9 mouse cellular contexts compared by ENCODE assay signal in the genomic region with DNA sequence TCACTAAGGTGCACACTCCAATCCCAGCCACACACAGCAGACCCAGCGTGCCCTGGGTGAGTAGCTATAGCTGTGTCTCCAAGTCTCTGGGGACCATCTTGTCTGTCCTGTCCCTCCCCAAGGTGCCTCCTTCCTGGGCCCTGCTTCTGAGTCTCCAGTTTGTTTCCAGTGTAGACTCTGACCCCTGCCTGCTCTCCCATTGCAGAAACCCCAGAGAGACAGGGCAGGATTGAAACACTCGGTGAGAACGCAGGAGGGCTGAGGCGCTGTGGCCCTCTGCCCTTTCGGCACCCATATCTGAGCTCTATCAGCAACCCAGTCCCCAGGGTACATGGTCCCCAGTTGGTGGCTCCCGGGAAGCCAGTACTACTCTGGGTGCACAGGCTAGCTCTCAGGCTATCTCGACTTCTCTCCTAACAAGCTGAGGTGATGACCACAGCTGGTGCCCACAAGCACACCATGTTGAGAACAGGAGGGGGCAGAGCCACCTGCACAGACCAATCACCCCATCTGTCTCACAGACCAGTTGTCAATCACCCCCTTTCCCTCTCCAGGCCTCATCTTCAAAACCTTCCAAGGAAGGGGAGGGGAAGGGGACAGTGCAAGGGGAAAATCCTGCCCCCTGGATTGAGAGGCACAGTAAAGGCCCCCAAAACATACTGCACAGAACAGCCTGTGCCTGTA. TPM values are rescaled to one million over a fixed set of nuclear protein-coding genes. Genes with fewer than 3 reads are reported as not detected.
DNase-seq lines count a peak whose midpoint lies in the region; ATAC-seq and TF ChIP-seq lines count a peak whose summit lies in the region.
"Had no signal": no experiment of that assay in that cellular context is flagged by ENCODE, and none has a peak within 500 bp of the region (broad histone marks: within the 10 kb centered on the region; RNA-seq: fewer than 3 reads in every experiment).

No protein-coding gene starts in this region.

- no peak overlapping the region for H3K4me3 ChIP-seq in kidney, postnatal 0 days (replicated peaks; ENCODE audit: low read depth, low read length)
- H3K4me3 ChIP-seq in midbrain, embryonic 10.5 days, result no peak overlapping the region
- no peak overlapping the region for H3K4me3 ChIP-seq in midbrain, embryonic 15.5 days
- no peak overlapping the region; the same call in 1 of the 2 replicates for H3K4me3 ChIP-seq in intestine, embryonic 15.5 days (replicated peaks)
- H3K4me3 ChIP-seq in stomach, embryonic 16.5 days (replicated peaks; ENCODE audit: low read length), result no peak overlapping the region

- no peaks in the 10 kb centered on the region for H3K27me3 ChIP-seq in kidney, postnatal 0 days (ENCODE audit: insufficient read depth, low read length)
- H3K27me3 ChIP-seq in midbrain, embryonic 10.5 days (ENCODE audit: low read depth, poor library complexity, severe bottlenecking), result 0 out of 2 replicates have a peak, but pooled peaks cover 6% of the 10 kb centered on the region
- no peaks in the 10 kb centered on the region for H3K27me3 ChIP-seq in midbrain, embryonic 15.5 days (replicated peaks)
- no peaks in the 10 kb centered on the region for H3K27me3 ChIP-seq in intestine, embryonic 15.5 days (replicated peaks)
- H3K27me3 ChIP-seq in stomach, embryonic 16.5 days (ENCODE audit: control insufficient read depth, insufficient read depth, low read length), result no peaks in the 10 kb centered on the region

- TF ChIP-seq CTCF in kidney, postnatal 0 days (IDR thresholded peaks at IDR 0.05; ENCODE audit: low read depth), result no peak

- no peak overlapping the region for H3K9ac ChIP-seq in kidney, postnatal 0 days (ENCODE audit: low read depth, low read length)
- no peak overlapping the region for H3K9ac ChIP-seq in midbrain, embryonic 15.5 days
- H3K9ac ChIP-seq in intestine, embryonic 15.5 days, result peak overlapping the region; percentile 28; the same call in 1 of the 2 replicates
- H3K9ac ChIP-seq in stomach, embryonic 16.5 days (ENCODE audit: low read length), result peak overlapping the region; percentile 69; the same call in 1 of the 2 replicates
- H3K9ac ChIP-seq: liver, embryonic 14.5 days had no signal

- no peak for ATAC-seq in kidney, postnatal 0 days (replicated peaks; ENCODE audit: low FRiP score, low read depth)
- no peak for ATAC-seq in midbrain, embryonic 15.5 days (replicated peaks)
- ATAC-seq in intestine, embryonic 15.5 days, result peak; percentile 4; the same call in 1 of the 2 replicates
- no peak for ATAC-seq in stomach, embryonic 16.5 days (ENCODE audit: insufficient read depth, low FRiP score)

- peak overlapping the region; percentile 51 for H3K27ac ChIP-seq in kidney, postnatal 0 days
- H3K27ac ChIP-seq in midbrain, embryonic 10.5 days (replicated peaks), result peak overlapping the region; percentile 5; the same call in 1 of the 2 replicates
- no peak overlapping the region for H3K27ac ChIP-seq in midbrain, embryonic 15.5 days
- H3K27ac ChIP-seq in intestine, embryonic 15.5 days, result peak overlapping the region; percentile 79
- peak overlapping the region; percentile 96 for H3K27ac ChIP-seq in stomach, embryonic 16.5 days (ENCODE audit: low read length)
- H3K27ac ChIP-seq: liver, embryonic 14.5 days had no signal

- no peak overlapping the region for H3K4me2 ChIP-seq in kidney, postnatal 0 days (ENCODE audit: low read length)
- no peak overlapping the region for H3K4me2 ChIP-seq in midbrain, embryonic 15.5 days
- peak overlapping the region; percentile 34 for H3K4me2 ChIP-seq in intestine, embryonic 15.5 days (replicated peaks)
- H3K4me2 ChIP-seq in stomach, embryonic 16.5 days (ENCODE audit: low read depth, low read length), result peak overlapping the region; percentile 44

- no peaks in the 10 kb centered on the region for H3K9me3 ChIP-seq in kidney, postnatal 0 days (replicated peaks; ENCODE audit: low read length)
- H3K9me3 ChIP-seq in midbrain, embryonic 10.5 days (replicated peaks), result no peaks in the 10 kb centered on the region
- H3K9me3 ChIP-seq in midbrain, embryonic 15.5 days, result no peaks in the 10 kb centered on the region
- H3K9me3 ChIP-seq in intestine, embryonic 15.5 days, result no peaks in the 10 kb centered on the region
- 0 out of 2 replicates have a peak, but pooled peaks cover 5% of the 10 kb centered on the region for H3K9me3 ChIP-seq in stomach, embryonic 16.5 days (replicated peaks; ENCODE audit: control insufficient read depth, low read length)

- H3K4me1 ChIP-seq in kidney, postnatal 0 days (replicated peaks; ENCODE audit: insufficient read depth, low read length), result peaks cover 4% of the 10 kb centered on the region; the same call in 1 of the 2 replicates
- peaks cover 10% of the 10 kb centered on the region; the same call in 1 of the 2 replicates for H3K4me1 ChIP-seq in midbrain, embryonic 10.5 days
- no peaks in the 10 kb centered on the region for H3K4me1 ChIP-seq in midbrain, embryonic 15.5 days
- H3K4me1 ChIP-seq in intestine, embryonic 15.5 days (replicated peaks), result peaks cover 25% of the 10 kb centered on the region
- peaks cover 19% of the 10 kb centered on the region for H3K4me1 ChIP-seq in stomach, embryonic 16.5 days (ENCODE audit: control insufficient read depth, insufficient read depth, low read length)

- no peaks in the 10 kb centered on the region for H3K36me3 ChIP-seq in kidney, postnatal 0 days (ENCODE audit: insufficient read depth, low read length)
- no peaks in the 10 kb centered on the region for H3K36me3 ChIP-seq in midbrain, embryonic 10.5 days
- H3K36me3 ChIP-seq in midbrain, embryonic 15.5 days (replicated peaks), result no peaks in the 10 kb centered on the region
- no peaks in the 10 kb centered on the region for H3K36me3 ChIP-seq in intestine, embryonic 15.5 days
- peaks cover 4% of the 10 kb centered on the region; the same call in 1 of the 2 replicates for H3K36me3 ChIP-seq in stomach, embryonic 16.5 days (ENCODE audit: control insufficient read depth, insufficient read depth, low read length)

- WGBS in kidney, postnatal 0 days, result 83% methylated on average over 7 of the region's 7 CpGs
- WGBS in midbrain, embryonic 10.5 days, result 89% methylated on average over 7 of the region's 7 CpGs
- 84% methylated on average over 7 of the region's 7 CpGs for WGBS in midbrain, embryonic 15.5 days
- 60% methylated on average over 7 of the region's 7 CpGs for WGBS in intestine, embryonic 15.5 days
- 67% methylated on average over 7 of the region's 7 CpGs for WGBS in stomach, embryonic 16.5 days

- DNase-seq in kidney, postnatal 0 days (ENCODE audit: low spot score), result no peak
- DNase-seq in kidney, adult 18-20 months, result no peak
- no peak for DNase-seq in midbrain, embryonic 10.5 days (ENCODE audit: low spot score)
- DNase-seq in urinary bladder, postnatal 10 days (ENCODE audit: low spot score), result no peak
- DNase-seq: cerebellum, postnatal 25 days had no signal

RNA-seq across cellular contexts. Expression of gene Arhgap27, which starts 17.9 kb away (rescaled TPM):
- polyA plus RNA-seq in kidney, postnatal 0 days (2015; fragmentation: Nextera tagmentation; extraction: Ambion mirVana), result 15.9 and 16.6 TPM in 2 replicates
- polyA plus RNA-seq in midbrain, embryonic 10.5 days (2016; fragmentation: Nextera tagmentation; extraction: Ambion mirVana), result 3.8 and 4.1 TPM in 2 replicates
- polyA plus RNA-seq in midbrain, embryonic 15.5 days (2015; fragmentation: Nextera tagmentation; extraction: Ambion mirVana), result 3.9 and 4.6 TPM in 2 replicates
- polyA plus RNA-seq in intestine, embryonic 15.5 days (2015; fragmentation: Nextera tagmentation; extraction: Ambion mirVana), result 33.0 and 36.2 TPM in 2 replicates
- 19.1 and 22.0 TPM in 2 replicates for polyA plus RNA-seq in stomach, embryonic 16.5 days (2015; fragmentation: Nextera tagmentation; extraction: Ambion mirVana)

Comparison
In these comparisons a context has a peak if more than half of its experiments do, and no peak if none do; other contexts are left out.
1. H3K4me2 ChIP-seq: peak in intestine, embryonic 15.5 days (single experiment) and stomach, embryonic 16.5 days (single experiment); none in kidney, postnatal 0 days (single experiment) and midbrain, embryonic 15.5 days (single experiment).
2. H3K9ac ChIP-seq: peak in intestine, embryonic 15.5 days (single experiment) and stomach, embryonic 16.5 days (single experiment); none in kidney, postnatal 0 days (single experiment) and midbrain, embryonic 15.5 days (single experiment).